9 mouse cellular contexts compared by ENCODE assay signal in genomic region chr10:62843787-62844491, GRCm38 (mm10). TPM values are rescaled to one million over a fixed set of nuclear protein-coding genes. Genes with fewer than 3 reads are reported as not detected.
DNase-seq lines count a peak whose midpoint lies in the region; ATAC-seq lines count a peak whose summit lies in the region.
"Had no signal": no experiment of that assay in that cellular context is flagged by ENCODE, and none has a peak within 500 bp of the region (broad histone marks: within the 10 kb centered on the region; RNA-seq: fewer than 3 reads in every experiment).

No protein-coding gene starts in this region.

- peak overlapping the region; percentile 68 for H3K9ac ChIP-seq in heart, embryonic 13.5 days
- no peak overlapping the region for H3K9ac ChIP-seq in limb, embryonic 11.5 days (ENCODE audit: low read length)

- peak overlapping the region; percentile 32 for H3K4me3 ChIP-seq in heart, embryonic 13.5 days
- H3K4me3 ChIP-seq in limb, embryonic 11.5 days (ENCODE audit: low read depth, low read length), result no peak overlapping the region

- peak overlapping the region; percentile 91 for H3K27ac ChIP-seq in heart, embryonic 13.5 days (replicated peaks)
- no peak overlapping the region; the same call in 1 of the 2 replicates for H3K27ac ChIP-seq in limb, embryonic 11.5 days (replicated peaks; ENCODE audit: low read depth, low read length)

- WGBS in heart, embryonic 13.5 days, result 18% methylated on average over 9 of the region's 9 CpGs
- 44% methylated on average over 9 of the region's 9 CpGs for WGBS in limb, embryonic 11.5 days

- peaks cover 33% of the 10 kb centered on the region for H3K4me1 ChIP-seq in heart, embryonic 13.5 days
- peaks cover 8% of the 10 kb centered on the region for H3K4me1 ChIP-seq in limb, embryonic 11.5 days (ENCODE audit: control insufficient read depth, insufficient read depth, low read length)

- peak overlapping the region; percentile 63 for H3K4me2 ChIP-seq in heart, embryonic 13.5 days
- H3K4me2 ChIP-seq in limb, embryonic 11.5 days (ENCODE audit: low read depth, severe bottlenecking), result no peak overlapping the region

- peaks cover 18% of the 10 kb centered on the region for H3K36me3 ChIP-seq in heart, embryonic 13.5 days
- 0 out of 2 replicates have a peak, but pooled peaks cover 2% of the 10 kb centered on the region for H3K36me3 ChIP-seq in limb, embryonic 11.5 days (ENCODE audit: control insufficient read depth, insufficient read depth, low read length)

- no peaks in the 10 kb centered on the region for H3K27me3 ChIP-seq in heart, embryonic 13.5 days (replicated peaks)
- no peaks in the 10 kb centered on the region for H3K27me3 ChIP-seq in limb, embryonic 11.5 days (ENCODE audit: control insufficient read depth, insufficient read depth, low read length)
- H3K27me3 ChIP-seq: CH12.LX had no signal

- H3K9me3 ChIP-seq in heart, embryonic 13.5 days, result no peaks in the 10 kb centered on the region
- no peaks in the 10 kb centered on the region for H3K9me3 ChIP-seq in limb, embryonic 11.5 days (ENCODE audit: control insufficient read depth, low read length)

- peak; percentile 10 for DNase-seq in ovary, adult 18-20 months (ENCODE audit: low spot score)
- no peak for DNase-seq in ovary, postnatal 10 days (ENCODE audit: low spot score)
- DNase-seq in limb, embryonic 11.5 days (ENCODE audit: low spot score), result peak; percentile 41
- peak; percentile 29 for DNase-seq in yolk sac, embryonic 10.5 days (ENCODE audit: low spot score)
- no peak for DNase-seq in retina, embryonic 14.5 days (ENCODE audit: low spot score)
- DNase-seq in spleen, postnatal 14 days (ENCODE audit: low spot score in 2 of 2), result no peak
- DNase-seq in left cerebral cortex, postnatal 36 days (ENCODE audit: low spot score in 2 of 2), result no peak

- intact Hi-C loops in left cerebral cortex, postnatal 36 days (cut with DNase I), result no loop called here

- peak; percentile 69; the same call in 1 of the 2 replicates for ATAC-seq in heart, embryonic 13.5 days (ENCODE audit: extremely low read depth, insufficient number of reproducible peaks, low FRiP score, low TSS enrichment)
- no peak for ATAC-seq in limb, embryonic 11.5 days (ENCODE audit: insufficient number of reproducible peaks, low FRiP score, low TSS enrichment, low read depth)

RNA-seq across cellular contexts. Expression of gene Ccar1, which starts 51.9 kb away (rescaled TPM):
- 75.3 and 87.0 TPM in 2 replicates for polyA plus RNA-seq in heart, embryonic 13.5 days (2015; fragmentation: Nextera tagmentation; extraction: Ambion mirVana)
- polyA plus RNA-seq in limb, embryonic 11.5 days (2014; fragmentation: Nextera tagmentation; extraction: Ambion mirVana), result 181 and 192 TPM in 2 replicates
- 10 to 100 TPM; 41.4 to 70.6 TPM for total RNA-seq in left cerebral cortex, postnatal 36 days (2021)

Comparison
In these comparisons a context has a peak if more than half of its experiments do, and no peak if none do; other contexts are left out.
1. DNase-seq: peak in ovary, adult 18-20 months (single experiment), limb, embryonic 11.5 days (single experiment) and yolk sac, embryonic 10.5 days (single experiment); none in ovary, postnatal 10 days (single experiment), retina, embryonic 14.5 days (single experiment), spleen, postnatal 14 days (0 of 2) and left cerebral cortex, postnatal 36 days (0 of 2).